Mouse (Mus musculus) A20 (cell line): ENCODE data around the gene Repin1.

Experiments
- DNase-seq: peaks from one replicate; pipeline ENCODE4 v3.0.0-alpha.2; 2011; ENCODE audit warnings: low read depth, low spot score

The Repin1 gene

GRCm38 (mm10) chr6:48579215-48579648 lies 14.5 kb upstream of the Repin1 start:
- DNase-seq: peak; percentile 42

- DNase-seq: no peak
Measured at GRCm38 (mm10) chr6:48581257-48581656, 12.4 kb upstream of the Repin1 start.

GRCm38 (mm10) chr6:48582037-48582436 lies 11.6 kb upstream of the Repin1 start:
- peak; percentile 55 for DNase-seq

GRCm38 (mm10) chr6:48589194-48589750 lies 4.4 kb upstream of the Repin1 start, which contains the start of gene Gm45021:
Gm45021 (plus strand) TSS chr6:48589610.
- no peak for DNase-seq

GRCm38 (mm10) chr6:48591221-48591845 lies 2.4 kb upstream of the Repin1 start:
- DNase-seq: no peak

- DNase-seq: no peak
Measured at GRCm38 (mm10) chr6:48591871-48592270, 1.8 kb upstream of the Repin1 start.

- DNase-seq: no peak
Measured at GRCm38 (mm10) chr6:48594043-48594738, 508 bp downstream of the Repin1 start.

- DNase-seq: no peak
Measured at GRCm38 (mm10) chr6:48595278-48595677, 1.6 kb downstream of the Repin1 start.

GRCm38 (mm10) chr6:48596545-48597232 lies 3.0 kb downstream of the Repin1 start:
- DNase-seq: no peak

- DNase-seq: no peak
Measured at GRCm38 (mm10) chr6:48597233-48597625, 3.5 kb downstream of the Repin1 start.

- DNase-seq: no peak
Measured at GRCm38 (mm10) chr6:48600594-48600993, 6.9 kb downstream of the Repin1 start.

GRCm38 (mm10) chr6:48601271-48602079 lies 7.8 kb downstream of the Repin1 start, which contains the start of gene Zfp775:
Zfp775 (plus strand) TSS chr6:48602063.
- peak; percentile 97 for DNase-seq

- no peak for DNase-seq
Measured at GRCm38 (mm10) chr6:48602080-48602741, 8.5 kb downstream of the Repin1 start.

GRCm38 (mm10) chr6:48608124-48608523 lies 14.4 kb downstream of the Repin1 start:
- no peak for DNase-seq

GRCm38 (mm10) chr6:48609512-48609911 lies 15.8 kb downstream of the Repin1 start:
- DNase-seq: no peak

- DNase-seq: no peak
Measured at GRCm38 (mm10) chr6:48610657-48611056, 17.0 kb downstream of the Repin1 start.

GRCm38 (mm10) chr6:48613464-48613863 lies 19.8 kb downstream of the Repin1 start:
- DNase-seq: no peak

- no peak for DNase-seq
Measured at GRCm38 (mm10) chr6:48614756-48615155, 21.1 kb downstream of the Repin1 start.

GRCm38 (mm10) chr6:48620031-48620430 lies 26.3 kb downstream of the Repin1 start:
- no peak for DNase-seq

GRCm38 (mm10) chr6:48622186-48622843 lies 28.6 kb downstream of the Repin1 start:
- DNase-seq: peak; percentile 48
